Mouse (Mus musculus) limb, embryonic 12.5 days (tissue): ENCODE results near the gene D630039A03Rik. TPM values are rescaled to one million over a fixed set of nuclear protein-coding genes. Genes with fewer than 3 reads are reported as not detected.

Experiments used
- ATAC-seq: fragments of 200-750 bp; cut with Nextera tagmentation; 2 replicates; pipeline ENCODE4 v1.8.0; 2017; ENCODE audit warnings: low read depth, moderate TSS enrichment; ENCODE audit not compliant: insufficient number of reproducible peaks, insufficient read depth, low FRiP score, low TSS enrichment
- H3K27ac ChIP-seq: fragments of 300-500 bp; sonication (generic); 2 replicates; pipeline ENCODE4 v1.5.1; 2016; ENCODE audit warnings: mild to moderate bottlenecking, moderate library complexity
- H3K27me3 ChIP-seq: fragments of 300-500 bp; sonication (generic); 2 replicates; pipeline ENCODE4 v1.6.1; 2016; ENCODE audit warnings: mild to moderate bottlenecking, moderate library complexity
- H3K36me3 ChIP-seq: fragments of 300-500 bp; sonication (generic); 2 replicates; pipeline ENCODE4 v1.6.1; 2016; ENCODE audit warnings: mild to moderate bottlenecking, moderate library complexity
- H3K4me1 ChIP-seq: fragments of 300-500 bp; sonication (generic); replicated peaks from 2 replicates; pipeline ENCODE4 v1.6.1; 2016
- H3K4me2 ChIP-seq: fragments of 300-500 bp; sonication (generic); 2 replicates; pipeline ENCODE4 v1.6.1; 2016; ENCODE audit warnings: mild to moderate bottlenecking, moderate library complexity
- H3K4me3 ChIP-seq: fragments of 300-500 bp; sonication (generic); replicated peaks from 2 replicates; pipeline ENCODE4 v1.5.1; 2016; ENCODE audit warnings: mild to moderate bottlenecking
- H3K9ac ChIP-seq: fragments of 300-500 bp; sonication (generic); replicated peaks from 2 replicates; pipeline ENCODE4 v1.6.1; 2016; ENCODE audit warnings: mild to moderate bottlenecking, moderate library complexity
- H3K9me3 ChIP-seq: fragments of 300-500 bp; sonication (generic); 2 replicates; pipeline ENCODE4 v1.6.1; 2016; ENCODE audit warnings: mild to moderate bottlenecking, moderate library complexity
- WGBS: fragments of 180-500 bp; shearing (Covaris S2); methylation state at CpG from one replicate; pipeline ENCODE4 v1.1.7; 2016; 5-methylcytosine and 5-hydroxymethylcytosine counted together
- polyA plus RNA-seq: library from polyadenylated mRNA; unstranded; fragments of >200 nt; fragmentation: Nextera tagmentation; extraction: Ambion mirVana; gene quantifications from 2 replicates; pipeline ENCODE4 v1.2.1, GENCODE M21; 2016

Gene D630039A03Rik
- polyA plus RNA-seq, 1 experiment from 2014 or later, result 0.33 TPM

DNA sequence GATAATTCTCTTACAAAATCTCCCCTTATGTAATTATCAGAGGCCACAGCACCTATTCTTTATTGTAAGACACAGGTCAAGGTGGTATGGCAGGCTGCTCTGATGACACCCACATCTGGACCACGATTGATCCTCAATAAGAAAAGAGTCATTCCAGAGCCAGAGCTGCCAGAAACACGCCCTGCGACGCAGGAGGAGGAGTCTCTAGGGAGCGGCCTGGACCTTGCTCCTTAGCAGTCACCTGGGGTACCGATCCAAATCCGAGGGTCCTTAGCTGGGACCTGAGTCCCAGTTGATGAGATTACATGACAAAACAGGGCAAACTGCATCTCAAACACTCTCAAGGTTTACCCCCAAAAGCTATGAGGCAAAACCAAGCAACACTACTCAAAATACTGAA is 37.7 kb upstream of the D630039A03Rik start:
- no peak overlapping the region for H3K27ac ChIP-seq
- H3K27me3 ChIP-seq, result no peaks in the 10 kb centered on the region
- no peak overlapping the region for H3K4me2 ChIP-seq
- H3K9me3 ChIP-seq, result peaks cover 8% of the 10 kb centered on the region
- no peak overlapping the region for H3K4me3 ChIP-seq
- peaks cover 36% of the 10 kb centered on the region for H3K4me1 ChIP-seq
- H3K36me3 ChIP-seq, result peaks cover 37% of the 10 kb centered on the region
- no peak overlapping the region for H3K9ac ChIP-seq
- ATAC-seq, result no peak
- WGBS, result 95% methylated on average over 7 of the region's 7 CpGs

DNA sequence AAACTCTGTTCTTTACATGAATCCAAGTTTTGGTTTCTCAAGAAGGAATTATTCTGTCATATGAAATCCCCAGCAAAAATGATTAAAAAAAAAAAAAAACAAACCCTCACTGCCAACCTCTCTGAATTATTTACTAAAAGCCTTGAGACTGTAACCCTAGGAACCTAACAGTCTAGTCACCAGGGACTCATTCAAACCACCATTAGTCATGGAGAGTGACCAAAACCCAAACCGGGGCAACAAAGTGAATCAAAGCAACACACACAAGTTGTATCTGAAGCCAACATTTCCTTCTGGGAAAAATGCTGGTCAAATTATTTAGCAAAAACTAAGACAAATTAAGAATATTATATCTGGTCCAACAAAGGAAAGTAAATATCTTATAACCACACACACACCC is 36.8 kb upstream of the D630039A03Rik start:
- WGBS, result 84% methylated on average over 1 of the region's 1 CpGs

GRCm38 (mm10) chr4:57952416-57952815 is 36.3 kb upstream of the D630039A03Rik start:
- no peaks in the 10 kb centered on the region for H3K27me3 ChIP-seq
- peaks cover 26% of the 10 kb centered on the region for H3K4me1 ChIP-seq
- WGBS, result 91% methylated on average over 3 of the region's 3 CpGs
- H3K9ac ChIP-seq, result no peak overlapping the region
- peaks cover 8% of the 10 kb centered on the region for H3K9me3 ChIP-seq
- no peak for ATAC-seq
- H3K4me3 ChIP-seq, result no peak overlapping the region
- H3K36me3 ChIP-seq, result peaks cover 51% of the 10 kb centered on the region
- no peak overlapping the region for H3K27ac ChIP-seq
- H3K4me2 ChIP-seq, result no peak overlapping the region

More for the DNA sequence above, 36.8 kb upstream of the D630039A03Rik start:
- Histone ChIP-seq H3K9ac (no peak overlapping the region), H3K9me3 (peaks cover 8% of the 10 kb centered on the region), H3K27ac (no peak overlapping the region), H3K27me3 (no peaks in the 10 kb centered on the region), H3K4me2 (no peak overlapping the region), H3K4me3 (no peak overlapping the region), H3K36me3 (peaks cover 46% of the 10 kb centered on the region), H3K4me1 (peaks cover 31% of the 10 kb centered on the region)
- ATAC-seq, result no peak

- no peak for ATAC-seq
- peaks cover 12% of the 10 kb centered on the region for H3K4me1 ChIP-seq
- WGBS, result 98% methylated on average over 6 of the region's 6 CpGs
- no peaks in the 10 kb centered on the region for H3K27me3 ChIP-seq
- no peak overlapping the region for H3K27ac ChIP-seq
- no peak overlapping the region for H3K4me2 ChIP-seq
- H3K36me3 ChIP-seq, result peaks cover 75% of the 10 kb centered on the region
- peaks cover 8% of the 10 kb centered on the region for H3K9me3 ChIP-seq
- H3K4me3 ChIP-seq, result no peak overlapping the region
- H3K9ac ChIP-seq, result no peak overlapping the region
Observed at GRCm38 (mm10) chr4:57949866-57950265, 33.8 kb upstream of the D630039A03Rik start.

GRCm38 (mm10) chr4:57947476-57947875 is 31.4 kb upstream of the D630039A03Rik start:
- WGBS, result 93% methylated on average over 4 of the region's 4 CpGs
- peaks cover 8% of the 10 kb centered on the region for H3K9me3 ChIP-seq
- H3K4me2 ChIP-seq, result no peak overlapping the region
- H3K27ac ChIP-seq, result no peak overlapping the region
- H3K27me3 ChIP-seq, result no peaks in the 10 kb centered on the region
- H3K4me1 ChIP-seq, result no peaks in the 10 kb centered on the region
- H3K36me3 ChIP-seq, result peaks cover 97% of the 10 kb centered on the region
- H3K4me3 ChIP-seq, result no peak overlapping the region
- H3K9ac ChIP-seq, result no peak overlapping the region
- ATAC-seq, result no peak

GRCm38 (mm10) chr4:57947036-57947435 is 30.9 kb upstream of the D630039A03Rik start:
- Histone ChIP-seq H3K9ac (no peak overlapping the region), H3K27me3 (no peaks in the 10 kb centered on the region), H3K9me3 (peaks cover 8% of the 10 kb centered on the region), H3K27ac (no peak overlapping the region), H3K4me1 (no peaks in the 10 kb centered on the region), H3K4me3 (no peak overlapping the region), H3K4me2 (no peak overlapping the region), H3K36me3 (peaks cover 97% of the 10 kb centered on the region)
- no peak for ATAC-seq
- WGBS, result 79% methylated on average over 10 of the region's 10 CpGs

DNA sequence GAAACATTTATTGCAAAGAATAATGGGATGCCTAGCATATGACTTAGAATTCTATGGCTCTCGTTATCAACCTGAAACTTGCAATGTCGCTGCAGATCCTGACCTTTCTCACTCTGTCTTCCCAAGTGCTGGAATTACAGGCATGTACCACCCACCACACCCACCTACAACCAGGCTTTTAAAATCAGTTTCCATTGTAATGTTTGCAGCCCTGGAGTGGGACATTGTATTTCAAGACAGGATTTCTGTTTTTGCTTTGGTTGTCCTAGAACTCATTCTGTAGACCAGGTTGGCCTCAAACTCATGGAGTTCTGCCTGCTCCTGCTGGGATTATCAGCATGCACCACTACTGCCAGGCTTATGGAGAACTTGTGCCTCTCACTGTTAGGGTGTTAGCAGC is 26.8 kb upstream of the D630039A03Rik start:
- Histone ChIP-seq H3K27me3 (no peaks in the 10 kb centered on the region), H3K9ac (no peak overlapping the region), H3K4me2 (no peak overlapping the region), H3K4me3 (no peak overlapping the region), H3K9me3 (no peaks in the 10 kb centered on the region), H3K4me1 (no peaks in the 10 kb centered on the region), H3K36me3 (peaks cover 60% of the 10 kb centered on the region), H3K27ac (no peak overlapping the region)
- no peak for ATAC-seq
- WGBS, result 89% methylated on average over 2 of the region's 2 CpGs

GRCm38 (mm10) chr4:57940631-57941030 is 24.5 kb upstream of the D630039A03Rik start:
- H3K4me3 ChIP-seq, result no peak overlapping the region
- no peaks in the 10 kb centered on the region for H3K4me1 ChIP-seq
- no peak for ATAC-seq
- peaks cover 39% of the 10 kb centered on the region for H3K36me3 ChIP-seq
- no peak overlapping the region for H3K4me2 ChIP-seq
- no peak overlapping the region for H3K9ac ChIP-seq
- WGBS, result 88% methylated on average over 4 of the region's 4 CpGs
- H3K9me3 ChIP-seq, result no peaks in the 10 kb centered on the region
- no peaks in the 10 kb centered on the region for H3K27me3 ChIP-seq
- H3K27ac ChIP-seq, result no peak overlapping the region

DNA sequence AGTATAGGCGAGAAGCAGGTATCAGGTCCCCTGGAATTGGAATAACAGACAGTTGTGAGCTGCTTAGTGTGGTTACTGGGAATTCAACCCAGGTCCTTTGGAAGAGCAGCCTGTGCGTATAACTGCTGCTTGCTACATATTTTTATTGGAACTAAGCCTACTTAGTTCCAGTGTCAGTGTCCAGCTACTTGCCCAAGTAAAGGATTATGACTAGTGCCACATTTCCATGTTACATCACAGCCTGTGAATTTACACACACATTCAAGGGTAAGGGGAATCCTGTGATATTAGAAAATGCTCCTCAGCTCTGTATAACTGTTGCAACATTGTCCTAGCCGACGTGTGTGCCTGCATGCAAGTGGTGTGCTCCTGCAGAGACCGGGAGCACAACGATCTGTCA is 21.2 kb upstream of the D630039A03Rik start:
- no peak overlapping the region for H3K27ac ChIP-seq
- no peak overlapping the region for H3K4me2 ChIP-seq
- H3K27me3 ChIP-seq, result no peaks in the 10 kb centered on the region
- H3K36me3 ChIP-seq, result peaks cover 5% of the 10 kb centered on the region; the same call in 1 of the 2 replicates
- no peaks in the 10 kb centered on the region for H3K4me1 ChIP-seq
- no peak for ATAC-seq
- H3K9me3 ChIP-seq, result peaks cover 6% of the 10 kb centered on the region; the same call in 1 of the 2 replicates
- WGBS, result 89% methylated on average over 6 of the region's 6 CpGs
- no peak overlapping the region for H3K9ac ChIP-seq
- H3K4me3 ChIP-seq, result no peak overlapping the region

GRCm38 (mm10) chr4:57934181-57934580 is 18.1 kb upstream of the D630039A03Rik start:
- no peak for ATAC-seq
- H3K27me3 ChIP-seq, result no peaks in the 10 kb centered on the region
- no peak overlapping the region for H3K27ac ChIP-seq

DNA sequence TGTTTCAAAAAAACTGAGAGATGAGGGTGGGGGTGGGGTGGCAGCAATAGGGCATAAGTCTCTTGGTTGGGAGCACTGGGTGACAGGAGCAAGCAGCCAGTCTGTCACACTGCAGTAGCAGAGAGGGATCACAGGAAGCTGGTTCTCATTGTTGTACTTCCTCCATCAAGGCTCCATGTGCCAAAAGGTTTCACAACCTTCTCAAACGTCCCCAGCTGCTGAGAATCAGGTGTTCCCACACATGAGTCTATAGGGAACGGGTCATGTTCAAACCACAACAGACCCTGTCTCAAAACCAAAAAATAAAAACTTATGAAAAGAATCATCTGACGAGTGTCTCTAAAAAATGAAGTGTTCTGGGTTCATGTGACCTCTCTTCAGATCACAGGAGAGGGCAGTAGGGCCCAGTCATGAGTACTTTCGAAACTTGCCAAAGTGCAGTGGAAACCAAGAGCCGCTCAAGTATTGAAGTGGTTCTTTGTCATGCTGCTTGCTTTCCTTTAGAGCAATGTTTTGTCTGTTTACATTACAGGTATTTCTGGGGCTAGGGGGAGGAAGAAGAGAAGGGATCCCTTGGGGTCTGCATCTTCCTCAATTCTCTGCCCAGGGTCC is 14.6 kb upstream of the D630039A03Rik start:
- H3K27ac ChIP-seq, result no peak overlapping the region
- 72% methylated on average over 5 of the region's 5 CpGs for WGBS
- no peak for ATAC-seq

More at GRCm38 (mm10) chr4:57934181-57934580, 18.1 kb upstream of the D630039A03Rik start:
- Histone ChIP-seq H3K4me2 (no peak overlapping the region), H3K9ac (no peak overlapping the region), H3K4me3 (no peak overlapping the region), H3K36me3 (no peaks in the 10 kb centered on the region), H3K9me3 (peaks cover 9% of the 10 kb centered on the region; the same call in 1 of the 2 replicates), H3K4me1 (no peaks in the 10 kb centered on the region)
- WGBS, result 75% methylated on average over 5 of the region's 5 CpGs

More for the DNA sequence above, 14.6 kb upstream of the D630039A03Rik start:
- Histone ChIP-seq H3K9me3 (peaks cover 9% of the 10 kb centered on the region; the same call in 1 of the 2 replicates), H3K4me1 (no peaks in the 10 kb centered on the region), H3K4me3 (no peak overlapping the region), H3K4me2 (no peak overlapping the region), H3K9ac (no peak overlapping the region), H3K36me3 (no peaks in the 10 kb centered on the region), H3K27me3 (no peaks in the 10 kb centered on the region)
